Mouse (Mus musculus) thymus, adult 2 months (tissue): Measurements from ENCODE around the gene Mras. TPM values are rescaled to one million over a fixed set of nuclear protein-coding genes. Genes with fewer than 3 reads are reported as not detected.
A peak's percentile ranks its signal among the peaks of the same experiment; 100 is the strongest.

Source experiments
- DNase-seq: peaks from one replicate; pipeline ENCODE4 v3.0.0; 2021
- H3K27ac ChIP-seq: fragments of 200-500 bp; 2 replicates; pipeline ENCODE4 v1.5.1; 2012; ENCODE audit warnings: low read length, control low read depth; ENCODE audit not compliant: control insufficient read depth, insufficient read depth
- H3K27me3 ChIP-seq: fragments of 200-500 bp; 2 replicates; pipeline ENCODE4 v1.6.1; 2012; ENCODE audit warnings: mild to moderate bottlenecking, low read length, moderate library complexity, mixed read lengths; ENCODE audit not compliant: control insufficient read depth, insufficient read depth
- H3K36me3 ChIP-seq: fragments of 200-500 bp; 2 replicates; pipeline ENCODE4 v1.6.1; 2012; ENCODE audit warnings: mild to moderate bottlenecking, low read length, moderate library complexity; ENCODE audit not compliant: control insufficient read depth, insufficient read depth
- H3K4me1 ChIP-seq: fragments of 200-500 bp; replicated peaks from 2 replicates; pipeline ENCODE4 v1.6.1; 2012; ENCODE audit warnings: low read length; ENCODE audit not compliant: control insufficient read depth, insufficient read depth
- H3K4me3 ChIP-seq: fragments of 200-500 bp; 2 replicates; pipeline ENCODE4 v1.5.1; 2012; ENCODE audit warnings: mild to moderate bottlenecking, low read length, control low read depth, moderate library complexity; ENCODE audit not compliant: control insufficient read depth, insufficient read depth
- CTCF ChIP-seq: fragments of 200-500 bp; IDR thresholded peaks from 2 replicates; pipeline ENCODE4 v1.5.1; 2012; ENCODE audit warnings: mild to moderate bottlenecking, control low read depth, low read length, moderate library complexity, borderline replicate concordance; ENCODE audit not compliant: control insufficient read depth, poor library complexity, insufficient read depth; ENCODE audit errors: extremely low read depth
- POLR2A ChIP-seq: fragments of 200-500 bp; IDR thresholded peaks from 2 replicates; pipeline ENCODE4 v1.6.1; 2012; ENCODE audit warnings: mild to moderate bottlenecking, low read length, control low read depth, moderate library complexity; ENCODE audit not compliant: control insufficient read depth, poor library complexity, insufficient read depth; ENCODE audit errors: extremely low read depth
- WGBS: fragments of 180-500 bp; shearing (Covaris S2); methylation state at CpG from one replicate; pipeline ENCODE4 v1.1.7; 2018; 5-methylcytosine and 5-hydroxymethylcytosine counted together
- polyA plus RNA-seq: library from polyadenylated mRNA; depleted of rRNA; stranded (reverse); fragments of >200 nt; gene quantifications from 2 replicates; pipeline ENCODE4 v1.2.3, GENCODE M21; 2012

Gene Mras
- polyA plus RNA-seq, 1 experiment, result 14.9 TPM

- TF ChIP-seq POLR2A (no peak), CTCF (no peak)
- no peak for DNase-seq
- 84% methylated on average over 14 of the region's 14 CpGs for WGBS
- Histone ChIP-seq H3K27me3 (peaks cover 5% of the 10 kb centered on the region; the same call in 1 of the 2 replicates), H3K4me1 (peaks cover 3% of the 10 kb centered on the region), H3K27ac (no peak overlapping the region), H3K4me3 (0 out of 2 replicates have a peak overlapping the region, but pooled peaks have one; percentile 10), H3K36me3 (no peaks in the 10 kb centered on the region)
Measured at GRCm38 (mm10) chr9:99434892-99435618, 2.1 kb downstream of the Mras start.

DNA sequence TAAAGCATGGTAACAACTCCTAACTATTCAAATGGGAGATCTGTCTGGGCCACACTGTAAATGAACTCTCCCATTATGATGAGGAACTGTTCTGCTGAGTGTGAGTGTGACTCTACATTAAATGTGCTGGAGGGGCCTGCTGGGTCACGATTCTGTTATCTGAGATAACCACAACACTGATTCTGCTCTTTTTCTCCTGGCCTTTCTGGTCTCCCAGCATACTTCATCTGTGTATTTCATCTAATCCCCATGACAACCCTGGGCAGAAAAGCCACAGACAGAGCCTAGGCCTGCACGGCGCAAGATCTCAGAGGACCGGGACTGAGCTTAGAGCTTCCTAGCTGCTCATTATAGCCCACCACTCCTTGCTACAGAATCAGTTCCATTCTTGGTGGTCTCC, 4.7 kb downstream of the Mras start:
- H3K27me3 ChIP-seq, result peaks cover 3% of the 10 kb centered on the region; the same call in 1 of the 2 replicates
- 46% methylated on average over 4 of the region's 4 CpGs for WGBS

GRCm38 (mm10) chr9:99431963-99432362, 5.2 kb downstream of the Mras start:
- Histone ChIP-seq H3K27ac (no peak overlapping the region), H3K4me3 (no peak overlapping the region), H3K4me1 (peaks cover 1% of the 10 kb centered on the region), H3K27me3 (peaks cover 3% of the 10 kb centered on the region; the same call in 1 of the 2 replicates), H3K36me3 (no peaks in the 10 kb centered on the region)
- DNase-seq, result no peak
- WGBS, result 90% methylated on average over 6 of the region's 6 CpGs
- no peak for TF ChIP-seq POLR2A
- no peak for TF ChIP-seq CTCF

More for the DNA sequence above, 4.7 kb downstream of the Mras start:
- H3K4me3 ChIP-seq, result no peak overlapping the region
- H3K4me1 ChIP-seq, result peaks cover 3% of the 10 kb centered on the region
- no peaks in the 10 kb centered on the region for H3K36me3 ChIP-seq
- no peak overlapping the region for H3K27ac ChIP-seq
- TF ChIP-seq CTCF (no peak), POLR2A (no peak)
- DNase-seq, result no peak

DNA sequence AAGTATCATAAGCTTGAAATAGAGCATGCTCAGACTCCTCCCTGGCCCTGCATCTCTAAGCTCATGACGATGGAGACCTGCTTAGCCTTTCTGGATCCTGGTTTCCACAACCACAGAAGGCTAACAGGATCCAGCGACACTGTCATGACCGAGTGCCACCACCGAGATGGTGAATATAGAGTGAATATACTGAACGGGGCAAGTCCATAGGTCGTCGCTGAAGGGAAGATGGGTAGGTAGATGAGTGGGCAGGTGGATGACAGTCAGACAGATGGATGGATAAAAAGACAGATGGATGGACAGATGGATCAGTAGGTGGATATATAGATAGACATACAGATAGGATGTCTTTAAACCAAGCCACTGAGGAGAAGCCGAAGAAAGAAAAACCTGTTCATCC, 5.8 kb downstream of the Mras start:
- Histone ChIP-seq H3K27me3 (no peaks in the 10 kb centered on the region), H3K27ac (no peak overlapping the region), H3K4me1 (no peaks in the 10 kb centered on the region), H3K4me3 (no peak overlapping the region), H3K36me3 (no peaks in the 10 kb centered on the region)
- WGBS, result 97% methylated on average over 8 of the region's 8 CpGs
- TF ChIP-seq POLR2A (no peak), CTCF (no peak)
- DNase-seq, result no peak

GRCm38 (mm10) chr9:99430806-99431205, 6.4 kb downstream of the Mras start:
- H3K36me3 ChIP-seq, result no peaks in the 10 kb centered on the region
- no peak overlapping the region for H3K27ac ChIP-seq
- H3K27me3 ChIP-seq, result no peaks in the 10 kb centered on the region
- no peak overlapping the region for H3K4me3 ChIP-seq
- WGBS, result 91% methylated on average over 6 of the region's 6 CpGs
- TF ChIP-seq CTCF (no peak), POLR2A (no peak)
- DNase-seq, result no peak
- H3K4me1 ChIP-seq, result no peaks in the 10 kb centered on the region

GRCm38 (mm10) chr9:99429845-99430244, 7.3 kb downstream of the Mras start:
- Histone ChIP-seq H3K4me3 (no peak overlapping the region), H3K27me3 (no peaks in the 10 kb centered on the region), H3K4me1 (no peaks in the 10 kb centered on the region), H3K36me3 (no peaks in the 10 kb centered on the region), H3K27ac (no peak overlapping the region)
- 93% methylated on average over 3 of the region's 3 CpGs for WGBS
- no peak for TF ChIP-seq CTCF
- no peak for TF ChIP-seq POLR2A
- no peak for DNase-seq
